Mouse (Mus musculus): ENCODE results near the gene Zfp326.

The Zfp326 gene

DNA sequence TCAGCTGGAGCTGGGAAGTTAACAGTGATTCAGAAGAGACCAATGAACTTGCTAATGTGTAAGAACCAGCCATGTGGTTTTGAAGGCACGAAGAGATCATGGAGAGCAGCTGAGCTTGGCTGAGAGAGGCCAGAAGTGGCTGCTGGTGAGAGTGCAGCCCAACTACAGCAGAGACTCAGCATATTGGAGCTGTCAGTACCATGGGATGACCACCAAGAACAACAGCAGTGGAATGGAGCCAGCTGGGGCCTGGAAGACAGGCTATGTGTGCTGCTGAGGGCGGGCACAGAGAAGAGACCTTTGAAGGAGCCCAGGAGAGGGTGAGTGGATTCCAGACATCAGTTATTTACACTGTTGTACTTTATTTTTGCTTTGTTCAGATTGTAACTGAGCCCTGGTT, 65.6 kb downstream of the Zfp326 start:
- no peak for DNase-seq (ENCODE audit: low spot score)
